In the genomic region with DNA sequence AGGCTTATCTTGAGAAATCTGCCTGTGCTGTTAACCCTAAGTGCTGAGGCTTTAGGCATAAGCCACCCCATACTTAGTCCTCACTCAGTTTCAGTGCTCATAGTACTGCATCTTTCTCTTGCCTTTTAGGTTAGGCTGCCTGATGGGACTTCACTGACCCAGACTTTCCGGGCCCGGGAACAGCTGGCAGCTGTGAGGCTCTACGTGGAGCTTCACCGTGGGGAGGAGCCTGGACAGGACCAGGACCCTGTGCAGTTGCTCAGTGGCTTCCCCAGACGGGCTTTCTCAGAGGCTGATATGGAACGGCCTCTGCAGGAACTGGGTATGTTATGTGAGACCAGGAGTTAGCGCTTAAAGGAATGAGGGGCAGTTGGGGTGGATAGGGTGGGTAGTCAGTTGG, we compare ENCODE assay signal across 31 mouse cellular contexts. TPM values are rescaled to one million over a fixed set of nuclear protein-coding genes. Genes with fewer than 3 reads are reported as not detected.
"Had no signal": no experiment of that assay in that cellular context is flagged by ENCODE, and none has a peak within 500 bp of the region (broad histone marks: within the 10 kb centered on the region; RNA-seq: fewer than 3 reads in every experiment).

No protein-coding gene starts in this region.

- DNase-seq: kidney, adult 11 months; kidney, adult 8-10 months; kidney, postnatal 10 days; kidney, postnatal 36 days; layer of hippocampus, postnatal 36 days; lung, adult 2 months; lung, postnatal 14 days; lung, postnatal 4 days; thymus, postnatal 36 days had no signal

- H3K4me2 ChIP-seq: intestine, embryonic 15.5 days; kidney, embryonic 15.5 days; midbrain, embryonic 13.5 days; neural tube, embryonic 13.5 days had no signal

- H3K9ac ChIP-seq: intestine, embryonic 15.5 days; kidney, embryonic 15.5 days; liver, embryonic 14.5 days; midbrain, embryonic 13.5 days; neural tube, embryonic 13.5 days had no signal

- H3K27ac ChIP-seq: intestine, embryonic 15.5 days; kidney, embryonic 15.5 days; left cerebral cortex, adult 2 months; liver, embryonic 14.5 days; midbrain, embryonic 10.5 days; midbrain, embryonic 13.5 days; neural tube, embryonic 13.5 days had no signal

- H3K27me3 ChIP-seq: intestine, embryonic 15.5 days; kidney, embryonic 15.5 days; midbrain, embryonic 13.5 days; neural tube, embryonic 13.5 days had no signal

- H3K4me3 ChIP-seq: intestine, embryonic 15.5 days; kidney, embryonic 15.5 days; left cerebral cortex, adult 2 months; midbrain, embryonic 10.5 days; midbrain, embryonic 13.5 days; myocyte; neural tube, embryonic 13.5 days had no signal

- ATAC-seq: intestine, embryonic 15.5 days; midbrain, embryonic 13.5 days; midbrain, embryonic 16.5 days had no signal

- H3K9me3 ChIP-seq: intestine, embryonic 15.5 days; kidney, embryonic 15.5 days; midbrain, embryonic 10.5 days; midbrain, embryonic 13.5 days; neural tube, embryonic 13.5 days had no signal

RNA-seq across cellular contexts. Expression of gene Gm49403, which starts 8.7 kb away (rescaled TPM):
- total RNA-seq: layer of hippocampus, adult 8-10 months; layer of hippocampus, postnatal 10 days; layer of hippocampus, postnatal 36 days; left cerebral cortex, adult 2 months; left cerebral cortex, postnatal 10 days; left cerebral cortex, postnatal 36 days; megakaryocyte progenitor cell, adult 5-6 weeks; monocyte, adult 5-6 weeks; neutrophil, adult 5-6 weeks had no signal
- polyA plus RNA-seq: intestine, embryonic 15.5 days; kidney, embryonic 15.5 days; limb, embryonic 11.5 days; limb, embryonic 14.5 days; liver, embryonic 14.5 days; lung, adult 2 months; lung, embryonic 16.5 days; midbrain, embryonic 10.5 days; midbrain, embryonic 13.5 days; midbrain, embryonic 16.5 days; myocyte; neural tube, embryonic 13.5 days; small intestine, adult 2 months; spleen, adult 2 months; urinary bladder, adult 2 months had no signal
